Mouse (Mus musculus): ENCODE measurements around the gene Cct5. TPM values are rescaled to one million over a fixed set of nuclear protein-coding genes. Genes with fewer than 3 reads are reported as not detected.

Gene Cct5
- total RNA-seq, 2 experiments from 2014 or later = 112 to 113 TPM

DNA sequence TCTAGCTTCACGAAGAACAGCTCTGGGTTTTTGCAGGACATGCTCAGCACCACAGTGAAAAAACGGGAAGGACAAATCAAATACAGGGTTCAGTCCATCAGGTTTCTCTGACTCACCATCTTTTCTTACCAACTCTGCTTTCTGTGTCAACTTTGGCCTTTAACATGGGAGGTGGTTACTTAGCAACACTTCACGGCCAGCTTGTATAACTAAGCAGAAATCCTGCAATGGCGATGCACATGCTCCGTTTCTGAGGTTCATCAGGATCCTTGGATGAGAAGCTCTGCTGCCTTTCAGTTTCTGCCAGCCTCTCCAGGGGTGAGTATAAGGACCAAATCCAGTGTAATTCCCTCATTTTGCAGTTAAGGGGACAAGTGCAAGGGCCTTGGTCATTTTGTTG lies 36.4 kb downstream of the Cct5 start, which contains the start of gene Cmbl:
Gene Cmbl, plus strand, starts transcription at position 206 of the 400 bp plus-strand sequence.
- DNase-seq (ENCODE audit: low spot score) = no peak

DNA sequence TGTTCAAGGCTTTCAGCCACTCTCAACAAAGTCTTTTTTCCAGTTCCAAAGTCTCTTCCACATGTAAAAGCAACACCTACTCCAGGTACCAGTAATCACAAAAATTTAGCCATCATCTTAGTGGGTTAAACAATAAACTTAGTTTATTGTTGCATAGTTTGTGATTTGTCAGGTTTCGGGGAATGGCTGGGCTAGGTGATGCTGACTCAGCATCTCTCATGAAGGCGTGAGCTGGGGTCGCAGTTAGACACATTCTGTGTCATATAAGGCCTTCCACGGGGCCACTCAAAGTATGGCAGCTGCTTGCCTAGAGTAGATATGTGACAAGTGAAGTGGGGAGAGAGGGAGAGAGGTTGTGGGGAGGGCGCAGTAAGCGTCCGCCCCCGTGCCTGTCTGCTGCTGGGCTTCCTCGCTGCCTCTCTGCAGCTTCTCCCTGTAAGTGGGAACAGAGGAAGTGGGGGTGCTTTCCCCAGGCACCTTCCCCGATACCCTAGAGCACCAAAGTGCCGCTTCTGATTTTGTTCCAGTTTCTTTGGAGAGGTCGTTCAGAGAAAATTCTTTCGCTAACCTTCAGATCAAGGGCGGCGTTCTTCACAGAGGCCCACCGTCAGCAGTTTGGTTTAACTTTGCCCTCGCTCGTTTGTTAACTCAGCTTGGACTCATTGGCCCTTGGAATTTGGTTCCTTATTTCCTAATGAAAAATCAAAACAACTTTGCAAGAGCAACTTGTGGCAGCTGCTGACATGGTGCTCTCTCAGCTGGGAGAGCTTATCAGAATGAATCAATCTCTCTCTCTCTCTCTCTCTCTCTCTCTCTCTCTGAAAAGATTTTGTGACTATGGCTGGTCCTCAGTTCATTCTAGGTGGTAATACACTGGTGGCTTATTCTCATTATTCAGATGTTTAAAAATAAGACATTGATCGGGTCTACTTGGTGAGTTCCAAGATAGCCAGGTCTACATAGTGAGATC lies 37.7 kb downstream of the Cct5 start:
- no peak for DNase-seq (ENCODE audit: low spot score)

DNA sequence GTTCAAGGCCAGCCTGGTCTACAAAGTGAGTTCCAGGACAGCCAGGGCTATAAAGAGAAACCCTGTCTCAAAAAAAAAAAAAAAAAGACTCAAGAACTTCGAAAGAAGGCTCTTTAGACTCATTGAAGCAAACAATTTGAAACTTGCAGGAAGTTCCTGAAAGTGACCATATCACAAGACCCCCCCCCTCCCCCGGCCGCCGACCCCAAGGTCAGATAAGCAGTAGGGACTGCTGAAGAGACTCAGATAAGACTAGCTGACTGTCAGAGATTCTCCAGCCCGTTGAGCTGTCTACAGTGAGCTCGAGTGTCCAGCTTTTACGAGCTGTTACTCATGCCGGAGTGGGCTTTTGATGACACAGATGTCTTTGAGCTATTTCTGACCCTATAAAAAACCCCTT lies 38.8 kb downstream of the Cct5 start:
- DNase-seq (ENCODE audit: low spot score) = no peak

DNA sequence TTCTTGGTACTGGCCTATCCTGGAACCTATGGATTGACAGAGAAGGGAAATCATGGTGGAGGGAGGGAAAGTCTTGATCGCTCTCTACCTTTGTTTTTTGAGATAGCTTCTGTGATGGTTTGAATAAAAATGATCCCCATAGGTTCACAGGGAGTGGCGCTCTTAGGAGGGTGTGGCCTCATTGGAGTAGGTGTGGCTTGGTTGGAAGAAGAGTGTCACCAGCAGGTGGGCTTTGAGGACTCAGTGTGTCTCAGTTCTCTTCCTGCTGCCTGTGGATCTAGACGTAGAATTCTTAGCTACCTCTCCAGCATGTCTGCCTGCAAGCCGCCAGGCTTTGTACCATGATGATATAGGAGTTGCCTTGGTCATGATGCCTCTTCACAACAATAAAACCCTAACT lies 39.6 kb downstream of the Cct5 start:
- no peak for DNase-seq (ENCODE audit: low spot score)

DNA sequence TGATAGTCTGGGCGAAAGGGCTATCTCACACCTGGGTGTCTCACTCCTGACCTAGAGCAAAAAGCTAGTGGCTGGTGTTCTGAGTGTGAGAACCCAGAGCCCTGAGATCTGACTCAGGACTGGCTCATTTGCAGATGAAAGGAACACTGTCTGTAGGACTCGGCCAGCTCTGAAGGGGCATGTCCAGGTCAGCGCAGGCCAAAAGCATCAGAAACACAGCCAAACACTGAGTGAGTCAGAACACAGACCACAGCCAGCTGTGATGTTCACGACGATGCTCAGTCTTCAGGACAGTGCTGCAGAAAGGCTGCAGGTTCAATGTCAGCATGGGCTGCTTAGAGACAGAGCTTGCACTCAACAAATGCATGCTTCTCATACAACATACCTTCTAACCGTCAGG lies 40.2 kb downstream of the Cct5 start:
- DNase-seq (ENCODE audit: low spot score) = no peak

DNA sequence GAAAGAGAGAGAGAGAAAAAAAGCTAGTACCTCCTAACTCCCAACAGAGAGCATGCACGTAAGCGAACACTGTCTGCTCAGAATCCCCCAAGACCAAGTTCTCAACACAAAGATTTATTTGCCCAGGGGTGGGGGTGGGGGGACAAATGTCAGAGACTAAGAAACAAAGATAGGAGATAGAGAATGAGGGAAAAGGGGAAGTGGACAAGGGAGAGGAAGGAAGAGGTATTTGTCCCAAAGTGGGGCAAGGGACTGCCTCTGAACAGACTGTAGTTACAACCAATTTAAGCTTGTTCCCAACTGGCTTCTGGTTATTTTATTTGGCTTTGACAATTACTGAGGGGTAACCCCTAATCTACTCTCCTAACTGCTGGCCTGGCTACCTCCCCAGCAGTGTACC lies 46.7 kb downstream of the Cct5 start:
- no peak for DNase-seq (ENCODE audit: low spot score)

DNA sequence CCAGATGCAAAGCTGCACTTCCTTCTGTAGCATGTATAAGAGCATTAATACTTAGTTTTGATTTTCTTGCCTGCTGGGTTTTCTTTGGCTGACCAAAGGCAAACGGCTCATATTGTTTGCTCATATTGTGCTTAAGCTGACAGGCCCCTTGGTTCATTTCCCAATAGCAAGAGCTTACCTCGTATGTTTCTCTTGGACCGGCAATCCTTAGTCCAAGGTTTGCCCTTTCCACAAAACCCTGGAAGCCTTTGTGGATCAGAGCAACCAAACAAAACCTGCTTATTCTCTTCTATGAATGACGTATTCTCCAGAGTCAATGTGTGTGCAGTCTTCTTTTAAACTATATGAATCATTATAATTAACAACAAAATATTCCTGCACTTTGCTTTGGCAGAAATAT lies 51.2 kb downstream of the Cct5 start:
- DNase-seq (ENCODE audit: low spot score) = no peak

DNA sequence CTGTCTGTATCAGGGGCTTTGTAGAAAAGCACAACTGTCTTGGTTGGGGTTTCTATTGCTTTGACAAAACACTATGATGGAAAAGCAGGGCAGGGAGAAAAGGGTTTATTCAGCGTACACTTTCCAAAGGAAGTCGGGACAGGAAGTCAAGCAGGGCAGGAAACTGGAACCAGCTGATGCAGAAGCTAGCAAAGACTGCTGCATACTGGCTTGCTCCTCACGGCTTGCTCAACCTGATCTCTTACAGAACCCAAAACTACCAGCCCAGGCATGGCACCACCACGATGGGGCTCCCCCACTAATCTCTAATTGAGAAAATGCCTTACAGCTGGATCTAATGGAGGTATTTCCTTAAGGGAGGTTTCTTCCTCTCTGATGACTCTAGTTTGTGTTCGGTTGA lies 54.2 kb downstream of the Cct5 start:
- no peak for DNase-seq (ENCODE audit: low spot score)

DNA sequence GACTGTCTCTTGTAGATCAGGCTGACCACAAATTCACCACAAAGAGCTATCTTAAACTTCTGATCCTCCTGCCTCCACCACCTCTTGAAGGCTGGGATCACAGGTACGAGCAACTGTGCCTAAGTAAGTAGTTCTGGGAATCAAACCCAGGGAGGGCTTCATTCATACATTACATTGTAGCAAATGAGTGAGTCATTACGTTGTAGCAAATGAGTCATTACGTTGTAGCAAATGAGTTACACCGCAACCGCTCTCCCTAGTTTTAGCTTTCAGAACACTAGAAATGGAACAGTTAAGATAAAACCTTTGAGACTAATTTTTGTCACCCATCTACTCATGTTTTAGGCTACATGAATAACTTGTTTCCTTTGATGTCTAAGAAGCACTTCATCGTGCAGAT lies 55.3 kb downstream of the Cct5 start:
- DNase-seq (ENCODE audit: low spot score) = no peak

DNA sequence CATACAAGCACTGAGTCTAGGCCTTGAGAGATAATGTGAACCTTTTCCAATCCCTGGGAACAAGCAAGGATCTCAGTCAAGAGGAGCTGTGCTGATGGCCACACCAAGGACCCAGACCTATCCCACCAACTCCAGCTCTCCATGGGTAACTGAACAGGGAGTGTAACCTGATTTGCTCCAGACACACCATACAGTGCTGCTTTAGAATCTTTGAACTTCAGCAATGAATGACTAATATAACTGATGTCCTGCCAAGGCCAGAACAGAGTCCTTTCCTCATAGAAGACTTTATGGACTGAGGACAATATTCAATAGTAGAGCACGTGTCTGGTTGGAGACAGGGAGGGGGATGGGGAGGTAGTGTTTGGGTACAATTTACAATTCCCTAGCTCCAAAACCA lies 56.5 kb downstream of the Cct5 start:
- DNase-seq (ENCODE audit: low spot score) = no peak

DNA sequence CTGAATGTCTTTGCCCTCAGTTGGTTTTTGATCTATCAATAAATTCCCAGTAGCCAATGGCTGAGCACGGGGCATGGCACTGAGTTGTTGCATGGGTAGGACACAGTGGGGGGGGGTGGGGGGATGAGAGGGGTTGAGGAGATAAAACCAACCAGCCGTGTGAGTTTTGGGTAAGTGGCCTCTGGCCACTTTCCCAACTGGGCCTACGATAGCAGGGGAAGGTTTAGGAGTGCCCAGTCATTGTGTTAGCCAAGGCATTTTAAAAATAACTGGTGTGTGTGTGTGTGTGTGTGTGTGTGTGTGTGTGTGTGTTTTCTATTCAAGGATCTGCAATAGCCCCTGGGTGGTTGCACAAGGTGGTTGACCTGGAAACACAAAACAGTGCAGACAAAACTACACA lies 58.4 kb downstream of the Cct5 start:
- no peak for DNase-seq (ENCODE audit: low spot score)

DNA sequence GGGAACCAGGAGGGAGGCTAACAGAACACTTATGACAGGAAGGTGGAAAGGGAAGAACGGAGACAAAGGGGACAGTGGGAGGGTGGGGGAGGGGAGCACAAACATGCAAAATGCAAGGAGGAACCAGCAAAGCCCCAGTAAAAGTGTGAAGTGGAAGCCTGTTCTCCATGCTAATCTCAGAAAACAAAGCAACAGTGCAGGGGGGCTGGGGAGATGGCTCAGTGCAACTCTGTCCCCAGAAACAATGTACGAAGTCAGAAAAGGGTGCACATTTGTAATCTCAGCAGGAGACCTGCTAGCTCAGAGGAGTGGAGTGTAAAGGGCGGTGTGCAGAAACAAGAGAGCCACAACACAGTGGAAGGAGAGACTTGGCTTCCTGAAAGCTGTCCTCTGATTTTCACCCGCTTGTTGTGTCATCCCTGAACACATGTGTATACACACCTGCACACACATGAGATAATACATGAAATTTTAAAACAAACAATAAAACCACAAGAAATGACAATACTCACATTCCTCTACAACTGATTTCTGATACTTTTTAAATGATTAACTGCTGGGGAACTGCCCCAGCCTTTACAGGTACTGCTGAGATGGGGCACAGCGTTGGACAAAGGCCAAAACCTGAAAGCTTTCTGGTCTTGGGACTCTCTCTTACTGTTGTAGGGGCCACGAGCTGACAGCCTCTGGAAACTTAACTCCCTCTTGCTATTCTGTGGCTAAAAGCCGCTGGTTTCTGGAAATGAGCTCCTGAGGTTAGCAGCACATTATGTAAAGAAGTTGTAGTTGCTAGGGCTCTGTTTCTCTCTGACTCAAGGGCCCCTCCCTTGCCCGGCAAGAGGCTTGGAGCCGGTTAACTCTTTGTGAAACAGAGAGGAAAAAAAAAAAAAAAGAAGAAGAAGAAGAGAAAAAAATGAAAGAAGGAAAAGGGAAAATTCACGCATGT lies 59.3 kb downstream of the Cct5 start:
- DNase-seq (ENCODE audit: low spot score) = no peak

Other genes with a start within 250 kb of the Cct5 start
- 10 to 100 TPM; 16.8 to 19.0 TPM for gene Ankrd33b, start 234.1 kb downstream of the Cct5 start, total RNA-seq (2021)
- not detected for gene Ropn1l, start 148.1 kb downstream of the Cct5 start, total RNA-seq (2021)
- gene March6, start 70.8 kb downstream of the Cct5 start, total RNA-seq (2021) = 100 to 1,000 TPM; 135 to 145 TPM
- gene Cmbl, start 36.4 kb downstream of the Cct5 start, total RNA-seq (2021) = 10 to 100 TPM; 42.9 to 67.0 TPM
- gene Fam173b, start within 50 bp of the Cct5 start, total RNA-seq (2021) = 10 to 100 TPM; 11.5 to 11.6 TPM